ENCODE assay signal across 8 mouse cellular contexts in genomic region chr5:146360386-146360785, GRCm38 (mm10). TPM values are rescaled to one million over a fixed set of nuclear protein-coding genes. Genes with fewer than 3 reads are reported as not detected.
DNase-seq lines count a peak whose midpoint lies in the region; ATAC-seq and TF ChIP-seq lines count a peak whose summit lies in the region.
"Had no signal": no experiment of that assay in that cellular context is flagged by ENCODE, and none has a peak within 500 bp of the region (broad histone marks: within the 10 kb centered on the region; RNA-seq: fewer than 3 reads in every experiment).

No protein-coding gene starts in this region.

- 29% methylated on average over 10 of the region's 10 CpGs for whole genome bisulfite sequencing in midbrain, embryonic 14.5 days
- 35% methylated on average over 10 of the region's 10 CpGs for WGBS in midbrain, embryonic 13.5 days
- 35% methylated on average over 10 of the region's 10 CpGs for WGBS in embryonic facial prominence, embryonic 10.5 days

- H3K4me2 ChIP-seq in midbrain, embryonic 14.5 days (ENCODE audit: low read length): no peak overlapping the region
- no peak overlapping the region for H3K4me2 ChIP-seq in midbrain, embryonic 13.5 days (replicated peaks)
- H3K4me2 ChIP-seq in myocyte (ENCODE audit: low read depth): no peak overlapping the region
- H3K4me2 ChIP-seq: neural tube, embryonic 13.5 days had no signal

- peak; percentile 9 for DNase-seq in midbrain, embryonic 14.5 days
- DNase-seq in adrenal gland, postnatal 14 days: peak; percentile 56
- peak; percentile 66 for DNase-seq in embryonic facial prominence, embryonic 10.5 days (ENCODE audit: low spot score)

- no peaks in the 10 kb centered on the region for H3K36me3 ChIP-seq in midbrain, embryonic 14.5 days (ENCODE audit: control insufficient read depth, insufficient read depth, low read length)
- no peaks in the 10 kb centered on the region for H3K36me3 ChIP-seq in midbrain, embryonic 13.5 days
- no peaks in the 10 kb centered on the region for H3K36me3 ChIP-seq in embryonic facial prominence, embryonic 10.5 days (replicated peaks)
- H3K36me3 ChIP-seq in myocyte (ENCODE audit: control insufficient read depth, insufficient read depth): no peaks in the 10 kb centered on the region
- H3K36me3 ChIP-seq: neural tube, embryonic 13.5 days had no signal

- ATAC-seq in midbrain, embryonic 14.5 days (ENCODE audit: low FRiP score, low TSS enrichment): no peak
- no peak for ATAC-seq in midbrain, embryonic 13.5 days
- ATAC-seq in monocyte, adult 5-6 weeks (replicated peaks; ENCODE audit: insufficient number of reproducible peaks, low FRiP score, low TSS enrichment, poor library complexity, severe bottlenecking): no peak
- ATAC-seq in activated CD4-positive, CD25-positive, alpha-beta regulatory T cell, adult 4 months: no peak

- H3K79me2 ChIP-seq in myocyte (ENCODE audit: control insufficient read depth, insufficient read depth): no peaks in the 10 kb centered on the region

- no peaks in the 10 kb centered on the region for H3K27me3 ChIP-seq in midbrain, embryonic 14.5 days (ENCODE audit: control insufficient read depth, insufficient read depth, low read length)
- no peaks in the 10 kb centered on the region for H3K27me3 ChIP-seq in midbrain, embryonic 13.5 days
- no peaks in the 10 kb centered on the region for H3K27me3 ChIP-seq in embryonic facial prominence, embryonic 10.5 days (replicated peaks; ENCODE audit: low read depth, poor library complexity, severe bottlenecking)
- H3K27me3 ChIP-seq in myocyte (ENCODE audit: control insufficient read depth, insufficient read depth, insufficient read length): no peaks in the 10 kb centered on the region
- H3K27me3 ChIP-seq: neural tube, embryonic 13.5 days had no signal

- no peak overlapping the region for H3ac ChIP-seq in myocyte (ENCODE audit: control insufficient read depth, insufficient read length)

- no peak overlapping the region for H3K9ac ChIP-seq in midbrain, embryonic 14.5 days (replicated peaks; ENCODE audit: low read length)
- no peak overlapping the region for H3K9ac ChIP-seq in midbrain, embryonic 13.5 days (replicated peaks)
- H3K9ac ChIP-seq: neural tube, embryonic 13.5 days had no signal

- no peak for TF ChIP-seq POLR2A in myocyte (IDR thresholded peaks at IDR 0.05; ENCODE audit: insufficient read length, low read depth)

- no peaks in the 10 kb centered on the region for H3K9me3 ChIP-seq in midbrain, embryonic 14.5 days (ENCODE audit: control insufficient read depth, low read length)
- H3K9me3 ChIP-seq in midbrain, embryonic 13.5 days: peaks cover 3% of the 10 kb centered on the region; the same call in 1 of the 2 replicates
- H3K9me3 ChIP-seq in embryonic facial prominence, embryonic 10.5 days: no peaks in the 10 kb centered on the region
- H3K9me3 ChIP-seq: neural tube, embryonic 13.5 days had no signal

- H3K4me1 ChIP-seq in midbrain, embryonic 14.5 days (ENCODE audit: control insufficient read depth, insufficient read depth, low read length): no peaks in the 10 kb centered on the region
- H3K4me1 ChIP-seq in midbrain, embryonic 13.5 days (replicated peaks): no peaks in the 10 kb centered on the region
- H3K4me1 ChIP-seq in embryonic facial prominence, embryonic 10.5 days: no peaks in the 10 kb centered on the region
- H3K4me1 ChIP-seq: neural tube, embryonic 13.5 days had no signal

- H3K4me3 ChIP-seq in midbrain, embryonic 14.5 days (replicated peaks; ENCODE audit: low read depth, low read length): no peak overlapping the region
- no peak overlapping the region for H3K4me3 ChIP-seq in midbrain, embryonic 13.5 days (replicated peaks)
- H3K4me3 ChIP-seq in embryonic facial prominence, embryonic 10.5 days: no peak overlapping the region
- no peak overlapping the region for H3K4me3 ChIP-seq in myocyte
- H3K4me3 ChIP-seq: neural tube, embryonic 13.5 days had no signal

- H3K27ac ChIP-seq in midbrain, embryonic 14.5 days (replicated peaks; ENCODE audit: low read depth, low read length): no peak overlapping the region
- no peak overlapping the region for H3K27ac ChIP-seq in midbrain, embryonic 13.5 days
- no peak overlapping the region for H3K27ac ChIP-seq in embryonic facial prominence, embryonic 10.5 days (replicated peaks)
- H3K27ac ChIP-seq: neural tube, embryonic 13.5 days had no signal

TF ChIP-seq in myocyte, 11 proteins besides CTCF, POLR2A, EP300 and RAD21:
- TF ChIP-seq TCF12 (IDR thresholded peaks at IDR 0.05; ENCODE audit: insufficient read depth, poor library complexity, severe bottlenecking) (no peak), POLR2AphosphoS2 (IDR thresholded peaks at IDR 0.05; ENCODE audit: insufficient read length, low read depth) (no peak), REST (IDR thresholded peaks at IDR 0.05; ENCODE audit: insufficient read depth, insufficient read length) (peak; percentile 70), E2F4 (IDR thresholded peaks at IDR 0.05; ENCODE audit: insufficient read depth) (no peak)

RNA-seq across cellular contexts. Expression of gene Wasf3, which starts 24.4 kb away (rescaled TPM):
- 9.3 and 10.0 TPM in 2 replicates for polyA plus RNA-seq in midbrain, embryonic 14.5 days (2014; fragmentation: Nextera tagmentation; extraction: Ambion mirVana)
- 11.5 and 12.1 TPM in 2 replicates for polyA plus RNA-seq in midbrain, embryonic 13.5 days (2015; fragmentation: Nextera tagmentation; extraction: Ambion mirVana)
- total RNA-seq in adrenal gland, postnatal 14 days (2021): 19.2 and 21.2 TPM in 2 replicates
- 7.7 and 8.7 TPM in 2 replicates for polyA plus RNA-seq in embryonic facial prominence, embryonic 10.5 days (2016; fragmentation: Nextera tagmentation; extraction: Ambion mirVana)
- not detected for polyA plus RNA-seq in myocyte (2012; fragmentation: generic; extraction: Trizol)
- not detected in 3 replicates for total RNA-seq in monocyte, adult 5-6 weeks (2017)
- polyA plus RNA-seq in activated CD4-positive, CD25-positive, alpha-beta regulatory T cell, adult 4 months (2017; shearing (Covaris generic)): not detected

Comparison
In these comparisons a context has a peak if more than half of its experiments do, and no peak if none do; other contexts are left out.
1. DNase-seq: peak in every context shown above with its lines; median percentile 66 in embryonic facial prominence, embryonic 10.5 days; 56 in adrenal gland, postnatal 14 days; 9 in midbrain, embryonic 14.5 days.